Mouse (Mus musculus): ENCODE measurements at regions not wholly inside any gene's neighbourhood (a gene's known extent, or its start where the extent isn't known, plus 50 kb on each side); places are given as distances from the start of the nearest gene placed in this dataset.
"Not testable (repeated sequence)": the region's sequence is repeated elsewhere in the genome, so short reads cannot be mapped to it uniquely, and the experiment has no call there.

GRCm38 (mm10) chr5:17141555-17141954 is 231.4 kb upstream of the Speer4f2 start:
- ATAC-seq: peak; percentile 51

GRCm38 (mm10) chr5:17174562-17174961 is 198.4 kb upstream of the Speer4f2 start:
- in situ Hi-C loops (cut with MboI; ENCODE audit: low pct_unique_long_range_greater_than_20kb): no loop called here
- H3K27me3 ChIP-seq: no peaks in the 10 kb centered on the region
- TF ChIP-seq CTCF (IDR thresholded peaks at IDR 0.05): no peak
- peak; percentile 93 for ATAC-seq
- POLR2A ChIA-PET: no interaction called here
- CTCF ChIA-PET: interaction anchor here (1.5 kb wide), 1 partner anchor 11 kb away, joined by 5 read pairs; no protein-coding TSS in a partner anchor
- peak; percentile 7 for DNase-seq (ENCODE audit: low read depth, low spot score)

More at GRCm38 (mm10) chr5:17141555-17141954, 231.4 kb upstream of the Speer4f2 start:
- CTCF ChIA-PET: interaction anchor here (1.5 kb wide), 1 partner anchor 155 kb away, joined by 3 read pairs; no protein-coding TSS in a partner anchor
- no peaks in the 10 kb centered on the region for H3K27me3 ChIP-seq
- in situ Hi-C loops (cut with MboI; ENCODE audit: low pct_unique_long_range_greater_than_20kb): no loop called here
- POLR2A ChIA-PET: no interaction called here
- TF ChIP-seq CTCF (IDR thresholded peaks at IDR 0.05): no peak
- DNase-seq (ENCODE audit: low read depth, low spot score): peak; percentile 24

- ATAC-seq (no peak), DNase-seq (ENCODE audit: low read depth, low spot score) (no peak)
Measured at GRCm38 (mm10) chr5:17176771-17177170, 196.2 kb upstream of the Speer4f2 start.

GRCm38 (mm10) chr5:17208554-17209283 is 164.3 kb upstream of the Speer4f2 start:
- DNase-seq (ENCODE audit: low read depth, low spot score) (no peak), ATAC-seq (no peak)
- CTCF ChIA-PET: interaction anchor here (1.2 to 1.6 kb wide), 2 partner anchors 27 to 124 kb away, joined by 3 read pairs; no protein-coding TSS in a partner anchor
- POLR2A ChIA-PET: no interaction called here
- no peaks in the 10 kb centered on the region for H3K27me3 ChIP-seq
- TF ChIP-seq CTCF (IDR thresholded peaks at IDR 0.05): no peak
- in situ Hi-C loops (cut with MboI; ENCODE audit: low pct_unique_long_range_greater_than_20kb): no loop called here

More at GRCm38 (mm10) chr5:17176771-17177170, 196.2 kb upstream of the Speer4f2 start:
- no peaks in the 10 kb centered on the region for H3K27me3 ChIP-seq
- TF ChIP-seq CTCF (IDR thresholded peaks at IDR 0.05): no peak
- POLR2A ChIA-PET: no interaction called here
- in situ Hi-C loops (cut with MboI; ENCODE audit: low pct_unique_long_range_greater_than_20kb): no loop called here
- CTCF ChIA-PET: interaction anchor here (1.0 kb wide), 1 partner anchor 107 kb away, joined by 3 read pairs; no protein-coding TSS in a partner anchor

GRCm38 (mm10) chr5:17210723-17211245 is 162.2 kb upstream of the Speer4f2 start:
- ChIA-PET CTCF (interaction anchor here (1.5 kb wide), 1 partner anchor 10 kb away, joined by 7 read pairs; no protein-coding TSS in a partner anchor), POLR2A (no interaction called here)
- no peak for TF ChIP-seq CTCF (IDR thresholded peaks at IDR 0.05)
- no peak for ATAC-seq
- no peaks in the 10 kb centered on the region for H3K27me3 ChIP-seq
- no peak for DNase-seq (ENCODE audit: low read depth, low spot score)
- in situ Hi-C loops (cut with MboI; ENCODE audit: low pct_unique_long_range_greater_than_20kb): no loop called here

GRCm38 (mm10) chr5:17223542-17223941 is 149.4 kb upstream of the Speer4f2 start:
- H3K27me3 ChIP-seq, POLR2A ChIA-PET: not testable (repeated sequence)
- ATAC-seq (peak; percentile 92), DNase-seq (ENCODE audit: low read depth, low spot score) (peak; percentile 31)
- in situ Hi-C loops (cut with MboI; ENCODE audit: low pct_unique_long_range_greater_than_20kb): loop anchor here (10.0 kb wide), 1 partner anchor 121 kb away; no protein-coding TSS in a partner anchor
- CTCF ChIA-PET: interaction anchor here (1.2 to 1.3 kb wide), 2 partner anchors 31 to 275 kb away, joined by 3 read pairs; no protein-coding TSS in a partner anchor

GRCm38 (mm10) chr5:17247732-17248606 is 125.0 kb upstream of the Speer4f2 start:
- in situ Hi-C loops (cut with MboI; ENCODE audit: low pct_unique_long_range_greater_than_20kb): no loop called here
- H3K27me3 ChIP-seq: no peaks in the 10 kb centered on the region
- DNase-seq (ENCODE audit: low read depth, low spot score) (no peak), ATAC-seq (no peak)
- CTCF ChIA-PET: interaction anchor here (2.2 kb wide), 1 partner anchor 12 kb away, joined by 19 read pairs; no protein-coding TSS in a partner anchor
- POLR2A ChIA-PET: no interaction called here
- TF ChIP-seq CTCF (IDR thresholded peaks at IDR 0.05): no peak

GRCm38 (mm10) chr5:17260541-17261325 is 112.2 kb upstream of the Speer4f2 start:
- in situ Hi-C loops (cut with MboI; ENCODE audit: low pct_unique_long_range_greater_than_20kb): no loop called here
- POLR2A ChIA-PET: no interaction called here
- TF ChIP-seq CTCF (IDR thresholded peaks at IDR 0.05): no peak
- H3K27me3 ChIP-seq: no peaks in the 10 kb centered on the region
- CTCF ChIA-PET: no interaction called here
- DNase-seq (ENCODE audit: low read depth, low spot score): no peak
- no peak for ATAC-seq

- POLR2A ChIA-PET: no interaction called here
- no peak for ATAC-seq
- CTCF ChIA-PET: interaction anchor here (0.9 to 1.1 kb wide), 2 partner anchors 9 to 10 kb away, joined by 3 to 6 read pairs; no protein-coding TSS in a partner anchor
Measured at GRCm38 (mm10) chr5:17262126-17262525, 110.9 kb upstream of the Speer4f2 start.

More at GRCm38 (mm10) chr5:17262126-17262525, 110.9 kb upstream of the Speer4f2 start:
- no peak for DNase-seq (ENCODE audit: low read depth, low spot score)
- no peak for TF ChIP-seq CTCF (IDR thresholded peaks at IDR 0.05)
- H3K27me3 ChIP-seq: no peaks in the 10 kb centered on the region
- in situ Hi-C loops (cut with MboI; ENCODE audit: low pct_unique_long_range_greater_than_20kb): no loop called here

All from Patski (cell line).